Mouse (Mus musculus) brain, embryonic 14.5 days (tissue): ENCODE measurements at regions not wholly inside any gene's neighbourhood (a gene's known extent, or its start where the extent isn't known, plus 50 kb on each side); places are given as distances from the start of the nearest gene placed in this dataset.
A peak's percentile ranks its signal among the peaks of the same experiment; 100 is the strongest.

Source experiments
- DNase-seq: peaks from one replicate; pipeline ENCODE4 v3.0.0-alpha.2; 2011; ENCODE audit warnings: low read depth
- CTCF ChIP-seq: fragments of 200-500 bp; IDR thresholded peaks from 2 replicates; pipeline ENCODE4 v1.5.1; 2012; ENCODE audit warnings: inconsistent platforms, mild to moderate bottlenecking, moderate library complexity, borderline replicate concordance; ENCODE audit not compliant: insufficient read depth, insufficient read length; ENCODE audit errors: extremely low read depth
- POLR2A ChIP-seq: fragments of 200-500 bp; IDR thresholded peaks from 2 replicates; pipeline ENCODE4 v1.6.1; 2012; ENCODE audit warnings: mild to moderate bottlenecking, inconsistent platforms, borderline replicate concordance; ENCODE audit not compliant: poor library complexity, insufficient read depth, insufficient read length, severe bottlenecking; ENCODE audit errors: extremely low read depth

GRCm38 (mm10) chr14:76880851-76881250 lies 155.7 kb upstream of the Ccdc122 start:
- TF ChIP-seq CTCF (no peak), POLR2A (no peak)
- no peak for DNase-seq

- TF ChIP-seq POLR2A (no peak), CTCF (no peak)
- DNase-seq = no peak
Measured at GRCm38 (mm10) chr14:76877306-76877705, 159.3 kb upstream of the Ccdc122 start.

- DNase-seq = peak; percentile 78
- TF ChIP-seq POLR2A (no peak), CTCF (peak; percentile 35)
Measured at GRCm38 (mm10) chr14:76876015-76876414, 160.6 kb upstream of the Ccdc122 start.

GRCm38 (mm10) chr14:76875266-76875900 lies 161.2 kb upstream of the Ccdc122 start:
- TF ChIP-seq POLR2A = no peak
- TF ChIP-seq CTCF = no peak
- no peak for DNase-seq

- TF ChIP-seq CTCF (no peak), POLR2A (no peak)
- DNase-seq = peak; percentile 78
Measured at GRCm38 (mm10) chr14:76874542-76875265, 161.9 kb upstream of the Ccdc122 start.

- DNase-seq = no peak
- TF ChIP-seq POLR2A (no peak), CTCF (no peak)
Measured at GRCm38 (mm10) chr14:76873684-76874083, 162.9 kb upstream of the Ccdc122 start.

GRCm38 (mm10) chr14:76872976-76873375 lies 163.6 kb upstream of the Ccdc122 start:
- DNase-seq = no peak
- TF ChIP-seq CTCF = no peak
- TF ChIP-seq POLR2A = no peak

- no peak for DNase-seq
- TF ChIP-seq CTCF (no peak), POLR2A (no peak)
Measured at GRCm38 (mm10) chr14:76872510-76872909, 164.1 kb upstream of the Ccdc122 start.

GRCm38 (mm10) chr14:76868831-76869230 lies 167.7 kb upstream of the Ccdc122 start:
- no peak for TF ChIP-seq CTCF
- TF ChIP-seq POLR2A = no peak
- no peak for DNase-seq

- TF ChIP-seq CTCF = no peak
- TF ChIP-seq POLR2A = no peak
- DNase-seq = no peak
Measured at GRCm38 (mm10) chr14:76868131-76868530, 168.4 kb upstream of the Ccdc122 start.

GRCm38 (mm10) chr14:76864664-76865063 lies 171.9 kb upstream of the Ccdc122 start:
- no peak for DNase-seq
- TF ChIP-seq POLR2A (no peak), CTCF (no peak)
